Mouse (Mus musculus) liver, embryonic 13.5 days (tissue): ENCODE results near the gene Gramd2. TPM values are rescaled to one million over a fixed set of nuclear protein-coding genes. Genes with fewer than 3 reads are reported as not detected.

Experiments
- ATAC-seq: fragments of 200-750 bp; cut with Nextera tagmentation; 2 replicates; pipeline ENCODE4 v1.8.0; 2017; ENCODE audit warnings: low read depth, mild to moderate bottlenecking, moderate number of reproducible peaks, moderate library complexity
- DNase-seq: peaks from one replicate; pipeline ENCODE4 v3.0.0; 2022
- H3K27ac ChIP-seq: fragments of 300-500 bp; sonication (generic); 2 replicates; pipeline ENCODE4 v1.5.1; 2015; ENCODE audit warnings: moderate library complexity, mild to moderate bottlenecking, inconsistent platforms
- H3K27me3 ChIP-seq: fragments of 300-500 bp; sonication (generic); 2 replicates; pipeline ENCODE4 v1.6.1; 2015; ENCODE audit warnings: mild to moderate bottlenecking, inconsistent platforms
- H3K36me3 ChIP-seq: fragments of 300-500 bp; sonication (generic); 2 replicates; pipeline ENCODE4 v1.6.1; 2015; ENCODE audit warnings: mild to moderate bottlenecking, inconsistent platforms
- H3K4me1 ChIP-seq: fragments of 300-500 bp; sonication (generic); replicated peaks from 2 replicates; pipeline ENCODE4 v1.6.1; 2015; ENCODE audit warnings: inconsistent platforms
- H3K4me2 ChIP-seq: fragments of 300-500 bp; sonication (generic); 2 replicates; pipeline ENCODE4 v1.6.1; 2015; ENCODE audit warnings: inconsistent platforms, mild to moderate bottlenecking, moderate library complexity
- H3K4me3 ChIP-seq: fragments of 300-500 bp; sonication (generic); replicated peaks from 2 replicates; pipeline ENCODE4 v1.5.1; 2015; ENCODE audit warnings: mild to moderate bottlenecking, inconsistent platforms
- H3K9ac ChIP-seq: fragments of 300-500 bp; sonication (generic); 2 replicates; pipeline ENCODE4 v1.6.1; 2015; ENCODE audit warnings: mild to moderate bottlenecking, inconsistent platforms
- H3K9me3 ChIP-seq: fragments of 300-500 bp; sonication (generic); replicated peaks from 2 replicates; pipeline ENCODE4 v1.6.1; 2016; ENCODE audit warnings: inconsistent platforms
- WGBS: fragments of 180-500 bp; shearing (Covaris S2); methylation state at CpG from one replicate; pipeline ENCODE4 v1.1.7; 2015; ENCODE audit not compliant: insufficient replicate concordance; 5-methylcytosine and 5-hydroxymethylcytosine counted together
- polyA plus RNA-seq: library from polyadenylated mRNA; unstranded; fragments of >200 nt; fragmentation: Nextera tagmentation; extraction: Ambion mirVana; gene quantifications from 2 replicates; pipeline ENCODE4 v1.2.1, GENCODE M21; 2015

Gramd2 gene
- polyA plus RNA-seq, 1 experiment from 2014 or later, result 0.05 TPM

DNA sequence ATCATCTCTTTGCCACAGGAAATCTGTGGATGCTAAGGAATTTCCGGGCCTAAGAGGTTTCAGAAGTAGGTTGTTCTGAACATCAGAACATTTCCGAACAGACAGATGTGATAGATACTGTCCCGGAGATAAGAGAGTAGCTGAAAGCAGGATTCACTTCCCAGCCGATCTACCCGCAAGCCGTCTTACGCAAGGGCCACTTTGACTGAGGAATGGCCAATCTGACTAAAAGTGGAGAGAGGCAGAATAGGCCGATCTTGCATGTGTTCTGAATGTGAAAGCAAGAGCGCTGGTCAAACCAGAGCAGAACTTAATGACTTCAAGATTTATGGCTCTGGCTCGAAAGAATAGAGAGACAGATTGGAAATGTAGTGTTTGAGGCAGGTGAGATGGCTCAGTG is 45.6 kb downstream of the Gramd2 start:
- 46% methylated on average over 10 of the region's 10 CpGs for WGBS
- no peak for ATAC-seq

DNA sequence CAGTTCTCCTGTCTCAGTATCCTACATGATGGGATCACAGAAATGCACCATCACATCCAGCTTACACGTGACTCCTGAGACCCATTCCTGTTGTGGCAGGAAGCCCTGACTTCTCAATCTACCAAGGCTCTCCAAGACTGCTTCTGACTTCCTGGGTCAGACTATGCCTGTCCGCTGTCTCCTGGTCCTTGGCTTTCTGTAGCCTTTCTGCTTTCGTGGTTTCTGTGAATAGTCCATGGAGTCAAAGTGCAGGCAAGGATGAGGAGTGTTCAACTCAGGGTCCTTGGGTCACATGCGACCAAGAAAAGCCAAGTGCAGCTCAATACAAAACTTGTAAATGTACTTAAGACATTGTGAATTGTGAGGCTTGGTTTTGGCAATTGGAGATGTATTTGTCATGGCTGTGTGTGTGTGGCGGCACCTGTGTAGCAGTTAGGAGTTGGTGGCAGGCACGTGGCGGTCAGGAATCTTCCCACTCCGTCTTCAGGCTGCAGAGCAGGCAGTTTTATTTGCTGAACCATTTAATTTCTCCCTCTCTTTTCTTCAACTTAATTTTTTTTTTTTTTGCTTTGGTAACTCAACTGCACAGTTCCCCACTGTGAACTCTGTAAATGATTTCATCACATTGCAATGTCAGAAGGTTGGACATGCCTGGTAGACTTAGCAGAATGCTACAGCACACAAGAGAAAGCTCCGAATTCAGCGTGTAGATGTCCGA is 47.8 kb downstream of the Gramd2 start:
- H3K4me1 ChIP-seq, result 0 out of 2 replicates have a peak, but pooled peaks cover 2% of the 10 kb centered on the region
- ATAC-seq, result no peak
- H3K36me3 ChIP-seq, result no peaks in the 10 kb centered on the region
- no peak overlapping the region for H3K4me2 ChIP-seq
- no peak overlapping the region for H3K27ac ChIP-seq
- no peak overlapping the region for H3K9ac ChIP-seq
- 66% methylated on average over 11 of the region's 11 CpGs for WGBS
- H3K4me3 ChIP-seq, result no peak overlapping the region
- no peaks in the 10 kb centered on the region for H3K9me3 ChIP-seq
- DNase-seq, result no peak
- H3K27me3 ChIP-seq, result no peaks in the 10 kb centered on the region

More for the DNA sequence above, 45.6 kb downstream of the Gramd2 start:
- no peak for DNase-seq
- H3K9me3 ChIP-seq, result no peaks in the 10 kb centered on the region
- H3K4me3 ChIP-seq, result no peak overlapping the region
- H3K9ac ChIP-seq, result no peak overlapping the region
- no peak overlapping the region for H3K27ac ChIP-seq
- no peak overlapping the region for H3K4me2 ChIP-seq
- no peaks in the 10 kb centered on the region for H3K27me3 ChIP-seq
- H3K4me1 ChIP-seq, result 0 out of 2 replicates have a peak, but pooled peaks cover 2% of the 10 kb centered on the region
- no peaks in the 10 kb centered on the region for H3K36me3 ChIP-seq

DNA sequence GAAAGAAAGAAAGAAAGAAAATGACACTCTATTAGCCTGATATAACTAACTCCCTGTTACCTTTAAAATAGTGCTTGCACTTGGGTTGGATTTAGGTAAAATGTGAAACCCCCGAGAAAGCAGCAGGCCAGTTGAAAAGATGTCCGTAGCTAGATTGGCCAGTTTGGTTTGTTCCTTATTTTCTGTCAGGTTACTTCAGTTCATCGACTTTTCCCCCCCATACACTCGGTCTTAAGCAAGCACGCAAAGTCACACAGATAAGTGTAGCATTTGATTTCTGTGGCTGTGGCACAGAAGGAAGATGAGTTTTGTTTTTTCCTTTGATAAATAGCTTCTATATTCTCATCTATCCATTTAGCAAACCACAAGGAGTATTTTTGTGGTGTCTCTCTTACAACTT is 51.2 kb downstream of the Gramd2 start:
- Histone ChIP-seq H3K36me3 (no peaks in the 10 kb centered on the region), H3K4me3 (no peak overlapping the region), H3K27ac (no peak overlapping the region), H3K4me1 (peaks cover 6% of the 10 kb centered on the region; the same call in 1 of the 2 replicates), H3K4me2 (no peak overlapping the region), H3K9me3 (no peaks in the 10 kb centered on the region), H3K9ac (no peak overlapping the region), H3K27me3 (no peaks in the 10 kb centered on the region)
- no peak for DNase-seq
- 57% methylated on average over 5 of the region's 5 CpGs for WGBS
- no peak for ATAC-seq

DNA sequence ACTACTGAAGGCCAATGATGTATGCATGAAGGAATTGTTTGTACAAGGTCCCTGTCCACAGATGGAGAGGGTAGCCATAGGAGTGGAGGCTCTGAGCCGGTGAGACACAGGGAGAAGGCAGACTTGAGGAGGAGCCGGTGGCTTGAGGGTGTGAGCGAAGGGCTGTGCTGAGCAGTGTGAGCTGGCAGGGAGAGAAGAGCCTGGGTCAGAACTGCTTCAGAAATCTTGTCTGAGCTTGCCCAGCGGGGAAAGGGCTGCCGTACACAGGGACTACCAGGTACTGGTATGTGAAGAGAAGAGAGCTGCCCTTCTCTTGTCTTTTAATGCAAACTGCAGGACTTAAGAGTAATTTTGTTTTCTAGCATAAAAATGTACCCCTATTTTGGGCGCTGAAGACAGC is 53.1 kb downstream of the Gramd2 start:
- Histone ChIP-seq H3K36me3 (no peaks in the 10 kb centered on the region), H3K27ac (no peak overlapping the region), H3K9me3 (no peaks in the 10 kb centered on the region), H3K4me1 (peaks cover 6% of the 10 kb centered on the region; the same call in 1 of the 2 replicates), H3K4me3 (no peak overlapping the region), H3K27me3 (no peaks in the 10 kb centered on the region), H3K4me2 (no peak overlapping the region), H3K9ac (no peak overlapping the region)
- 60% methylated on average over 6 of the region's 6 CpGs for WGBS
- DNase-seq (no peak), ATAC-seq (no peak)

DNA sequence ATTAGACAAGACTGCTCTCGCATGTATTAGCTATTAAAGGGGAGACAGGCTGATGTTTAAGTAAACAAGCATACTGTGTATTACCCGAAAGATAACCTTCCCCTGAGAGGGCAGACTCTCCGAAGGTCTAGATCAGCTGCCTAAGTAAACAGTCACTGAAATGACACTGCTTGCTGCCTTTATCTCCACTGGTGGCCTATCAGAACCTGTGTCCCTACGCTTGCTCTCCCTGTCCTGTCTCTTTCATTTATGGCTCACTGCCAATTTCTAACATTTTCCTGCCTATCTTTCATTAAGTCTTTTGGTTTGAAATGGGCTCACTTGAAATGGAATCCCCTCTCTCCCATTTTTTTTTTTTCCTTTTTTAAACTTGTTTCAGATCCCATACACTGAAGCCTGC is 55.5 kb downstream of the Gramd2 start:
- Histone ChIP-seq H3K4me1 (peaks cover 6% of the 10 kb centered on the region; the same call in 1 of the 2 replicates), H3K4me2 (no peak overlapping the region), H3K9me3 (no peaks in the 10 kb centered on the region), H3K9ac (no peak overlapping the region), H3K36me3 (no peaks in the 10 kb centered on the region), H3K27me3 (no peaks in the 10 kb centered on the region), H3K27ac (no peak overlapping the region), H3K4me3 (no peak overlapping the region)
- 30% methylated on average over 4 of the region's 4 CpGs for WGBS
- no peak for DNase-seq
- peak; percentile 72 for ATAC-seq

DNA sequence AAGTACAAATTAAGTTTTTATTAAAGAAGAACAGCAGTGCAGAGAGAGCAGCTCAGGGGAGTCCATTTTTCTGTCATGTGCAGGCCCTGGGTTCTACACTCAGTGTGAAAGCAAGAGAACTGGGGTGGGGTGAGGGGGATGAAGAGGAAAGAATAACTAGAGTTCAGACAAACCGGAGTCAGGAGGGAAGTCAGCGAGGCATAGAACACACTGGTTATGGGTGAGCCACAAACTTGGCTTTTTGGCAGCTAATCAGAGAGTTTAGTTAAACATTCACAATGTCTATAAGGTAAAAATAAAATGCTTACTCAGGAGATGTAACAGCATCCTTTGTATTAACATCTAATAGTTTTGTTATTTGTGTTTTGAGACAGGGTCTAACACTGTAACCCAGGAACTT is 60.6 kb downstream of the Gramd2 start:
- ATAC-seq, result no peak
- Histone ChIP-seq H3K4me2 (no peak overlapping the region), H3K9me3 (no peaks in the 10 kb centered on the region), H3K4me3 (no peak overlapping the region), H3K4me1 (peaks cover 19% of the 10 kb centered on the region), H3K27ac (no peak overlapping the region), H3K36me3 (no peaks in the 10 kb centered on the region), H3K27me3 (no peaks in the 10 kb centered on the region), H3K9ac (no peak overlapping the region)
- DNase-seq, result no peak
- 80% methylated on average over 2 of the region's 2 CpGs for WGBS

DNA sequence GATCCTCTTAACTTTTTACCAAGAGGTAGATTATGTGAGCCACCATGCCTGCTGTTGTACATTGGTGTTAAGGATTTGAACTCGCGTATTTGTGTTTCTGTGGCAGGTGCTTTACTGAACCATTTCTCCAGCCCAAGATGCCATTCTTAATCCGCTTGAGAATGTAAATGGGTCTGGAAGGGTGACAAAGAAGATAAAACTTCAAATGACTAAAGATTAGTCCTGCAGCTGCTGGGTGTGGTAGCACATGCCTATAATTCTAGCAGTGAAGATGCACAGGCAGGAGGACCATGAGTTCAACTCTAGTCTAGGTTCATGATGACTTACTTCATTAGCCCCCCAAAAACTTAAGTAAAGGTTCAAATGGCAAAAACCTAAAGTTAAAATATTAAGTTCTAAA is 64.0 kb downstream of the Gramd2 start:
- Histone ChIP-seq H3K36me3 (no peaks in the 10 kb centered on the region), H3K4me3 (no peak overlapping the region), H3K9me3 (no peaks in the 10 kb centered on the region), H3K9ac (no peak overlapping the region), H3K4me1 (peaks cover 23% of the 10 kb centered on the region), H3K27ac (0 out of 2 replicates have a peak overlapping the region, but pooled peaks have one; percentile 8), H3K4me2 (no peak overlapping the region), H3K27me3 (no peaks in the 10 kb centered on the region)
- DNase-seq (no peak), ATAC-seq (peak; percentile 75)
- 80% methylated on average over 3 of the region's 3 CpGs for WGBS

DNA sequence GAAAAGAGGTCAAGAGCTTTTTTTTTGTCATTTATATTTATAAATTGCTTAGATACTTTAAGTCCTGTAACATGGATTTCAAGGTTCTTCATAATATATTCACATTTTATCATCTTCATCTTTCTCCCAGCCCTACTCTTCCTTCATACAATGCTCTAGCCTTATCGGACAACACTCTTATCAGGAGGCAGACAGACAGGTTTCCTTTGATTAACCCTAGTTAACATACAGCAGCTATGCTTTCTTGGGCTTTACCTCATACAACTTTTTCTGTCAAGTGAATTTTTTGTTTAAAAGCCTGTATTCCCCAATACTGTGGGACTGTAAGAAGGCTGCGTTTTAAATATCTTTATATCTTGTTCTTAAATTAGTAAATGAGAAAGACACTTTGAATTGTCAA is 68.4 kb downstream of the Gramd2 start:
- H3K4me1 ChIP-seq, result peaks cover 37% of the 10 kb centered on the region
- WGBS, result 53% methylated on average over 2 of the region's 2 CpGs
- ATAC-seq (no peak), DNase-seq (no peak)
- no peak overlapping the region for H3K4me3 ChIP-seq
- no peak overlapping the region for H3K9ac ChIP-seq
- H3K9me3 ChIP-seq, result no peaks in the 10 kb centered on the region
- H3K4me2 ChIP-seq, result no peak overlapping the region
- H3K27ac ChIP-seq, result no peak overlapping the region
- no peaks in the 10 kb centered on the region for H3K27me3 ChIP-seq
- H3K36me3 ChIP-seq, result no peaks in the 10 kb centered on the region

DNA sequence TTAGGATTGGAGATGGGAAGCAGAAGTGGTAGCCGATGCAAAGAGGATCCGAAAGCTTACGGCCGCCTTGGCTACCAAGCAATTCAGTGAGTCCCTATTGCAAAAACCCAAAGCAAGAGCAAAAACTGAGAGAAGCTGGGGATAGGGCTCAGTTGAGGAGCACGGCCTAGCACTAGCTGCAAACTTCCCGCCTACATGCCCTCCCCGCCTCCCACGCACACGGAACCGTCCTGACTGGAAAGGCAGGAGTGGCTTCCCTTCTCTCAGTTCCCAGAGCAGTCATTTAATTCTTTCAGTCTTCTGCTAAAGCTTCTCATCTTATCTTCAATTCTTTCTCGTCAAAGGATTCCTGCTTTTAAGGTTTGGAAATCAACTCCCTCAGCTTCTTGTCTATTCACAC is 69.0 kb downstream of the Gramd2 start:
- 75% methylated on average over 11 of the region's 11 CpGs for WGBS
- no peak for DNase-seq
- no peak overlapping the region for H3K4me3 ChIP-seq

DNA sequence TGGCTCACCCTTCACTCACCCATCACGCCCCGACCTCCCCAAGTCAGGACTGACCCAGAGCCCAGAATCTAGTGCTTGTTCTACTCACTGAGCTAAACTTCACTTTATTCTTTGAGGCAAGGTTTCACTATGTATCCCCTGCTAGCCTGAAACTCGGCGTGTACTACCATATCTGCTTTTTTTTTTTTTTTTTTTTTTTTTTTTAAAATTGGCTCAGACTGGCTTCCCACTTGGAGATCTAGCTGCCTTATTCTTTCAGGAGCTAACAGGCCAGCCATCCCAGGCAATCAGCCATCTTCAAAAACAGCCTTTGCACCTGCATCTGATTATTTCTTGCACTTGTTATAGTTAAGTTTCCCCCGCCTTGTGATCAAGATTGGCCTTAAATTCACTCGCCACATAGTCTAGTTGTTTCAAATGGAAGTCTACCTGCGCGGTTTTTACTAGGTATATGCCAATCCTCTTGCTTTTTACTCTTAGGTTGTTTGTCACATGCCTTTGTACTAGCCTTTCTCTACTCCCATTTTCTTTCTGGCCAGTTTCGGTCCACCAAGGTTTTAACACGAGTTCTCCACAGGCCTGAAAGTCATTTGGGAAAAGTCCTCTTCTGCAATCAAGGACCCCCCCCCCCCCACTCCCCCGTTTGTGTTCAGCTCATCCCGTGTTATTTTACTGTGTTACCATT is 69.8 kb downstream of the Gramd2 start:
- peak overlapping the region; percentile 71 for H3K27ac ChIP-seq
- H3K36me3 ChIP-seq, result no peaks in the 10 kb centered on the region
- WGBS, result 21% methylated on average over 12 of the region's 12 CpGs
- ATAC-seq (no peak), DNase-seq (no peak)
- H3K4me2 ChIP-seq, result peak overlapping the region; percentile 84
- peak overlapping the region; percentile 77 for H3K9ac ChIP-seq
- H3K9me3 ChIP-seq, result no peaks in the 10 kb centered on the region
- H3K4me1 ChIP-seq, result peaks cover 26% of the 10 kb centered on the region
- H3K27me3 ChIP-seq, result no peaks in the 10 kb centered on the region
- H3K4me3 ChIP-seq, result peak overlapping the region; percentile 86

More for the DNA sequence above, 69.0 kb downstream of the Gramd2 start:
- Histone ChIP-seq H3K36me3 (no peaks in the 10 kb centered on the region), H3K4me1 (peaks cover 31% of the 10 kb centered on the region), H3K9ac (no peak overlapping the region), H3K4me2 (peak overlapping the region; percentile 84; the same call in 1 of the 2 replicates), H3K27me3 (no peaks in the 10 kb centered on the region), H3K9me3 (no peaks in the 10 kb centered on the region), H3K27ac (no peak overlapping the region)
- no peak for ATAC-seq

DNA sequence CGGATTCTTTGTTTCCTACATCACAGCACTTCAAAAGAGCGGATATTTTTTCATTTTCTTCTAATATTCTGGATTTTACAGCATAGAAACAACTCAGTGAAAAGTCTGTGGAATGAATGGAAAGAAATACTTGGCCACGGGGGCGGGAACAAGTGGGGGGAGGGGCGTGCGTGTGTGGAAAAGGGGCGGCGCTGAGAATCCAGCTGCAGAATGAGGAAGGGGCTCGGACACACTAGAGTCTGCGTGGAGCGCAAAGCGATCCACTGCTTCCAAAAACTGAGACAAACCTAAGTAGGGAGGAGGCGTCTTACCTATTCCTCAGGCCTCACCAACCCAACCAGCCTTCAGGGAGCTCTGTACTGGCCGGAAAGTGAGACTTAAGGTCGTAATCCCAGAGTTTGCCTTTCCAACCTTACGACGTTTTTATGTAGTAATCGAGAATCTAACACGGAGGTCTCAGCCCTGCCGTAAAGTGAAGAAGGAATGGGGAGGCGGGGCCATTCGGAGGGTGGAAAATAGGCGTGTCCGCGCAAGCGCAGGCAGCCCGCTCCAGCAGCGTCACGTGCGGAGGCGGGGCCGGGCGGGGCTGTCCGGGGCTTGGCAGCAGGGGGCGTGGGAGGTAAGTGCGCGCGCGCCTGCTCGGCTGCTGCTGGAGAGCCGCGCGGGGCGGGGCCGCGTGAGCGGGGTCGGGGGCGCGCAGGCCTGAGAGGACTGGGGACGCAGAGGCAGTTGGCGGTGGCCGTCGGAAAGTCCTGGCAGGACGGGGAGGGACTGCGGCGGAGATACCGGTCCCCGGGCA is 70.5 kb downstream of the Gramd2 start, which contains the start of the genes Senp8 and Myo9a:
Gene Senp8 (minus strand): TSS at position 444 of the 799 bp plus-strand sequence.
Gene Myo9a (plus strand): TSS at position 630 of the 799 bp plus-strand sequence.
- Histone ChIP-seq H3K4me1 (peaks cover 26% of the 10 kb centered on the region), H3K4me3 (peak within 1 kb of the TSS; percentile 86), H3K4me2 (peak within 1 kb of the TSS; percentile 92), H3K9ac (peak within 1 kb of the TSS; percentile 83), H3K9me3 (no peaks in the 10 kb centered on the region), H3K27ac (peak within 1 kb of the TSS; percentile 90), H3K27me3 (no peaks in the 10 kb centered on the region), H3K36me3 (no peaks in the 10 kb centered on the region)
- DNase-seq, result peak; percentile 99
- ATAC-seq, result peak; percentile 88
- WGBS, result under 1% methylated on average over 59 of the region's 59 CpGs
